Mouse (Mus musculus): ENCODE measurements at regions not wholly inside any gene's neighbourhood (a gene's known extent, or its start where the extent isn't known, plus 50 kb on each side); places are given as distances from the start of the nearest gene placed in this dataset.
A peak's percentile ranks its signal among the peaks of the same experiment; 100 is the strongest.

DNA sequence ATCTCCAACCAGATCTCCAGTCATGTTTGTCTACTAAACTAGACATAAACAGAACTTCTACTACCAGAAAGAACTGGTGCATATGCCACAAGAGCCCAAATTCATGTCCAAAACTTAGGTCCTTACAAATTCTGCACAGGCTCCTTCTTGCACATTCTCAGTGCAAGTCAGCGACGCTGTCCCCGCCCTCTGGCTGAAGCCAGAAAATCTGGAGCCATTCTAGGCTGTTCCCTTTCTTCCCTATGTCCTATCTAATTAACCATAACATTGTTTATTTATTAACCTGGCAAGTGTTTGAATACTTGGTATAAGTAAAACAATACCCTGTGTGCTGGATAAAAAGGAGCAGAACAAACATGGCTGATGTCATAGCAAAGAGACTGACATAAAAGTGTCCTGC is 122.7 kb downstream of the Tent5c start:
- no peaks in the 10 kb centered on the region for H3K9me3 ChIP-seq (ENCODE audit: control insufficient read depth, low read length)
- no peak for ATAC-seq (replicated peaks; ENCODE audit: low FRiP score)
- H3K4me2 ChIP-seq (ENCODE audit: low read depth, low read length, severe bottlenecking) = no peak overlapping the region
- H3K4me1 ChIP-seq (replicated peaks; ENCODE audit: control insufficient read depth, insufficient read depth, low read length) = no peaks in the 10 kb centered on the region
- H3K36me3 ChIP-seq (ENCODE audit: control insufficient read depth, insufficient read depth, low read length) = no peaks in the 10 kb centered on the region
- H3K9ac ChIP-seq (ENCODE audit: low read length) = no peak overlapping the region
- no peaks in the 10 kb centered on the region for H3K27me3 ChIP-seq (ENCODE audit: control insufficient read depth, insufficient read depth, low read length)
- no peak overlapping the region for H3K27ac ChIP-seq (ENCODE audit: low read depth, low read length)
- 94% methylated on average over 3 of the region's 3 CpGs for WGBS
- no peak for DNase-seq (ENCODE audit: low spot score)
- H3K4me3 ChIP-seq (ENCODE audit: low read depth, low read length) = no peak overlapping the region

GRCm38 (mm10) chr3:100365354-100365945 is 123.7 kb downstream of the Tent5c start:
- H3K27me3 ChIP-seq (ENCODE audit: control insufficient read depth, insufficient read depth, low read length) = no peaks in the 10 kb centered on the region
- 87% methylated on average over 3 of the region's 3 CpGs for WGBS
- no peaks in the 10 kb centered on the region for H3K36me3 ChIP-seq (ENCODE audit: control insufficient read depth, insufficient read depth, low read length)
- no peak overlapping the region for H3K4me3 ChIP-seq (ENCODE audit: low read depth, low read length)
- H3K9me3 ChIP-seq (ENCODE audit: control insufficient read depth, low read length) = no peaks in the 10 kb centered on the region
- no peak overlapping the region for H3K4me2 ChIP-seq (ENCODE audit: low read depth, low read length, severe bottlenecking)
- ATAC-seq (replicated peaks; ENCODE audit: low FRiP score) = no peak
- H3K4me1 ChIP-seq (replicated peaks; ENCODE audit: control insufficient read depth, insufficient read depth, low read length) = no peaks in the 10 kb centered on the region
- H3K27ac ChIP-seq (ENCODE audit: low read depth, low read length) = no peak overlapping the region
- no peak for DNase-seq (ENCODE audit: low spot score)
- H3K9ac ChIP-seq (ENCODE audit: low read length) = no peak overlapping the region

- Histone ChIP-seq H3K9me3 (ENCODE audit: control insufficient read depth, low read length) (no peaks in the 10 kb centered on the region), H3K4me1 (replicated peaks; ENCODE audit: control insufficient read depth, insufficient read depth, low read length) (no peaks in the 10 kb centered on the region), H3K9ac (ENCODE audit: low read length) (no peak overlapping the region), H3K4me2 (ENCODE audit: low read depth, low read length, severe bottlenecking) (no peak overlapping the region), H3K27me3 (ENCODE audit: control insufficient read depth, insufficient read depth, low read length) (no peaks in the 10 kb centered on the region), H3K4me3 (ENCODE audit: low read depth, low read length) (no peak overlapping the region), H3K27ac (ENCODE audit: low read depth, low read length) (no peak overlapping the region), H3K36me3 (ENCODE audit: control insufficient read depth, insufficient read depth, low read length) (no peaks in the 10 kb centered on the region)
- DNase-seq (ENCODE audit: low spot score) = no peak
- no peak for ATAC-seq (replicated peaks; ENCODE audit: low FRiP score)
- 100% methylated on average over 2 of the region's 2 CpGs for WGBS
Observed at GRCm38 (mm10) chr3:100364706-100365105, 124.4 kb downstream of the Tent5c start.

- no peak overlapping the region for H3K4me2 ChIP-seq (ENCODE audit: low read depth, low read length, severe bottlenecking)
- no peak overlapping the region for H3K9ac ChIP-seq (ENCODE audit: low read length)
- no peak for ATAC-seq (replicated peaks; ENCODE audit: low FRiP score)
- H3K4me3 ChIP-seq (ENCODE audit: low read depth, low read length) = no peak overlapping the region
- WGBS = 90% methylated on average over 3 of the region's 3 CpGs
- no peaks in the 10 kb centered on the region for H3K4me1 ChIP-seq (replicated peaks; ENCODE audit: control insufficient read depth, insufficient read depth, low read length)
- H3K9me3 ChIP-seq (ENCODE audit: control insufficient read depth, low read length) = no peaks in the 10 kb centered on the region
- no peaks in the 10 kb centered on the region for H3K36me3 ChIP-seq (ENCODE audit: control insufficient read depth, insufficient read depth, low read length)
- no peak for DNase-seq (ENCODE audit: low spot score)
- H3K27me3 ChIP-seq (ENCODE audit: control insufficient read depth, insufficient read depth, low read length) = no peaks in the 10 kb centered on the region
- H3K27ac ChIP-seq (ENCODE audit: low read depth, low read length) = no peak overlapping the region
Observed at GRCm38 (mm10) chr3:100362983-100363382, 126.1 kb downstream of the Tent5c start.

- Histone ChIP-seq H3K4me3 (ENCODE audit: low read depth, low read length) (no peak overlapping the region), H3K4me1 (replicated peaks; ENCODE audit: control insufficient read depth, insufficient read depth, low read length) (no peaks in the 10 kb centered on the region)
Observed at GRCm38 (mm10) chr3:100360019-100360418, 129.1 kb downstream of the Tent5c start.

DNA sequence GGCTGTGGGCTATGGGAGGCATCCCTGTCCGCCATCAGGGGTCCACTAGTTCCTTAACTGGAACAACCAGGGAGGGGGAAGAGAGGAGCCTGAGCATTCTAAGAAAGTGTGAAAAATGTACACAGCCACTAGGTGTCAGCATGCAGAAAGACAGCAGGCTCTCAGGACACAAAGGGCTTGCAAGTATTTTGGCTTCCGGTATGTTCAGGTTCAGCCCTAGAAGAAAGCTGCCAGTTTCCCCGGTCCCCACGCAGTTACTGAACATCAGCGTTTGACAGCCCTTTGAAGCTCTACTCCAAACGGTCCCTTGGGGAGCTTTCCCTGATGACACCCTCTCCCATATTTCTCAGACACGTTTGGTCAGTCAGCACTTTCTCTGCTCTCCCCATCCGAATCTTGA is 130.1 kb downstream of the Tent5c start:
- H3K27me3 ChIP-seq (ENCODE audit: control insufficient read depth, insufficient read depth, low read length) = no peaks in the 10 kb centered on the region
- DNase-seq (ENCODE audit: low spot score) (peak; percentile 53), ATAC-seq (replicated peaks; ENCODE audit: low FRiP score) (peak; percentile 87)
- no peaks in the 10 kb centered on the region for H3K9me3 ChIP-seq (ENCODE audit: control insufficient read depth, low read length)
- no peak overlapping the region for H3K4me3 ChIP-seq (ENCODE audit: low read depth, low read length)
- WGBS = 34% methylated on average over 8 of the region's 8 CpGs
- peak overlapping the region; percentile 37; the same call in 1 of the 2 replicates for H3K4me2 ChIP-seq (ENCODE audit: low read depth, low read length, severe bottlenecking)
- H3K27ac ChIP-seq (ENCODE audit: low read depth, low read length) = no peak overlapping the region
- no peak overlapping the region; the same call in 1 of the 2 replicates for H3K9ac ChIP-seq (ENCODE audit: low read length)
- H3K4me1 ChIP-seq (replicated peaks; ENCODE audit: control insufficient read depth, insufficient read depth, low read length) = no peaks in the 10 kb centered on the region
- H3K36me3 ChIP-seq (ENCODE audit: control insufficient read depth, insufficient read depth, low read length) = no peaks in the 10 kb centered on the region

More at GRCm38 (mm10) chr3:100360019-100360418, 129.1 kb downstream of the Tent5c start:
- Histone ChIP-seq H3K27ac (ENCODE audit: low read depth, low read length) (no peak overlapping the region), H3K36me3 (ENCODE audit: control insufficient read depth, insufficient read depth, low read length) (no peaks in the 10 kb centered on the region), H3K9me3 (ENCODE audit: control insufficient read depth, low read length) (no peaks in the 10 kb centered on the region), H3K9ac (ENCODE audit: low read length) (no peak overlapping the region), H3K27me3 (ENCODE audit: control insufficient read depth, insufficient read depth, low read length) (no peaks in the 10 kb centered on the region), H3K4me2 (ENCODE audit: low read depth, low read length, severe bottlenecking) (no peak overlapping the region)
- DNase-seq (ENCODE audit: low spot score) (no peak), ATAC-seq (replicated peaks; ENCODE audit: low FRiP score) (no peak)
- WGBS = 85% methylated on average over 3 of the region's 3 CpGs

- ATAC-seq (replicated peaks; ENCODE audit: low FRiP score) = no peak
- no peaks in the 10 kb centered on the region for H3K4me1 ChIP-seq (replicated peaks; ENCODE audit: control insufficient read depth, insufficient read depth, low read length)
Observed at GRCm38 (mm10) chr3:100333478-100333877, 155.6 kb downstream of the Tent5c start.

GRCm38 (mm10) chr3:100318357-100318756 is 156.2 kb upstream of the Wdr3 start:
- H3K27me3 ChIP-seq (ENCODE audit: control insufficient read depth, insufficient read depth, low read length) = no peaks in the 10 kb centered on the region
- ATAC-seq (replicated peaks; ENCODE audit: low FRiP score) (no peak), DNase-seq (ENCODE audit: low spot score) (no peak)
- H3K9me3 ChIP-seq (ENCODE audit: control insufficient read depth, low read length) = no peaks in the 10 kb centered on the region
- H3K27ac ChIP-seq (ENCODE audit: low read depth, low read length) = no peak overlapping the region
- no peak overlapping the region for H3K4me3 ChIP-seq (ENCODE audit: low read depth, low read length)
- no peaks in the 10 kb centered on the region for H3K4me1 ChIP-seq (replicated peaks; ENCODE audit: control insufficient read depth, insufficient read depth, low read length)
- H3K36me3 ChIP-seq (ENCODE audit: control insufficient read depth, insufficient read depth, low read length) = no peaks in the 10 kb centered on the region
- H3K9ac ChIP-seq (ENCODE audit: low read length) = no peak overlapping the region
- H3K4me2 ChIP-seq (ENCODE audit: low read depth, low read length, severe bottlenecking) = no peak overlapping the region

More at GRCm38 (mm10) chr3:100333478-100333877, 155.6 kb downstream of the Tent5c start:
- Histone ChIP-seq H3K9me3 (ENCODE audit: control insufficient read depth, low read length) (no peaks in the 10 kb centered on the region), H3K4me3 (ENCODE audit: low read depth, low read length) (no peak overlapping the region), H3K27me3 (ENCODE audit: control insufficient read depth, insufficient read depth, low read length) (no peaks in the 10 kb centered on the region), H3K36me3 (ENCODE audit: control insufficient read depth, insufficient read depth, low read length) (no peaks in the 10 kb centered on the region), H3K4me2 (ENCODE audit: low read depth, low read length, severe bottlenecking) (no peak overlapping the region), H3K27ac (ENCODE audit: low read depth, low read length) (no peak overlapping the region), H3K9ac (ENCODE audit: low read length) (no peak overlapping the region)
- 95% methylated on average over 2 of the region's 2 CpGs for WGBS
- DNase-seq (ENCODE audit: low spot score) = no peak

- Histone ChIP-seq H3K36me3 (ENCODE audit: control insufficient read depth, insufficient read depth, low read length) (no peaks in the 10 kb centered on the region), H3K27me3 (ENCODE audit: control insufficient read depth, insufficient read depth, low read length) (no peaks in the 10 kb centered on the region), H3K4me3 (ENCODE audit: low read depth, low read length) (no peak overlapping the region), H3K27ac (ENCODE audit: low read depth, low read length) (no peak overlapping the region), H3K9ac (ENCODE audit: low read length) (no peak overlapping the region), H3K9me3 (ENCODE audit: control insufficient read depth, low read length) (no peaks in the 10 kb centered on the region), H3K4me1 (replicated peaks; ENCODE audit: control insufficient read depth, insufficient read depth, low read length) (no peaks in the 10 kb centered on the region), H3K4me2 (ENCODE audit: low read depth, low read length, severe bottlenecking) (no peak overlapping the region)
- DNase-seq (ENCODE audit: low spot score) (no peak), ATAC-seq (replicated peaks; ENCODE audit: low FRiP score) (no peak)
- 91% methylated on average over 1 of the region's 1 CpGs for WGBS
Observed at GRCm38 (mm10) chr3:100287818-100288217, 125.6 kb upstream of the Wdr3 start.

Data from forebrain, embryonic 11.5 days (tissue).